Mouse (Mus musculus) CH12.LX (cell line): ENCODE measurements around the gene Zbtb8os. TPM values are rescaled to one million over a fixed set of nuclear protein-coding genes. Genes with fewer than 3 reads are reported as not detected.

Experiments
- DNase-seq: peaks from one replicate; pipeline ENCODE4 v3.0.0-alpha.2; 2013; ENCODE audit errors: extremely low read depth
- H3K27ac ChIP-seq: 2 replicates; pipeline ENCODE4 v1.5.1; 2012; ENCODE audit warnings: low read depth, mild to moderate bottlenecking, control low read depth, moderate library complexity; ENCODE audit not compliant: insufficient read depth
- H3K27me3 ChIP-seq: replicated peaks from 2 replicates; pipeline ENCODE3; 2012; ENCODE audit warnings: inconsistent platforms
- H3K36me3 ChIP-seq, 2 experiments: replicated peaks in 1 of 2; 2 replicates each; pipeline versions ENCODE3 to v1.6.1; 2012; ENCODE audit warnings: inconsistent platforms in 1 of 2, low read length in 1 of 2, mild to moderate bottlenecking in 1 of 2, mixed read lengths in 1 of 2, moderate library complexity in 1 of 2; ENCODE audit not compliant: control insufficient read depth in 1 of 2, insufficient read depth in 1 of 2
- H3K4me1 ChIP-seq, 2 experiments: 2 replicates each; pipeline ENCODE4 v1.6.1; 2012; ENCODE audit warnings: inconsistent platforms in 1 of 2, moderate library complexity in 1 of 2; ENCODE audit not compliant: insufficient read depth in 2 of 2, control insufficient read depth in 1 of 2
- H3K4me2 ChIP-seq: 2 replicates; pipeline ENCODE4 v1.6.1; 2012; ENCODE audit warnings: low read depth, mild to moderate bottlenecking, control low read depth; ENCODE audit not compliant: poor library complexity, insufficient read depth, severe bottlenecking
- H3K4me3 ChIP-seq, 3 experiments: fragments of 150-350 bp in 1 of 3; sonication (generic) in 1 of 3; replicated peaks in 1 of 3; 2 replicates each; pipeline versions ENCODE3 to v1.5.1; 2011 to 2012; ENCODE audit warnings: low read depth in 2 of 3, low read length in 2 of 3, mild to moderate bottlenecking in 2 of 3, moderate library complexity in 2 of 3, control low read depth in 1 of 3, improper control_type of control experiment in 1 of 3, inconsistent platforms in 1 of 3, mixed read lengths in 1 of 3; ENCODE audit not compliant: poor library complexity in 1 of 3
- H3K79me2 ChIP-seq: replicated peaks from 2 replicates; pipeline ENCODE4 v1.6.1; 2012; ENCODE audit warnings: mild to moderate bottlenecking, moderate library complexity; ENCODE audit not compliant: control insufficient read depth, poor library complexity, insufficient read depth, severe bottlenecking; ENCODE audit errors: extremely low read depth
- H3K9ac ChIP-seq: 2 replicates; pipeline ENCODE4 v1.6.1; 2012; ENCODE audit warnings: low read depth, mild to moderate bottlenecking, control low read depth, moderate library complexity; ENCODE audit not compliant: insufficient read depth
- H3K9me3 ChIP-seq: replicated peaks from 2 replicates; pipeline ENCODE3; 2012; ENCODE audit warnings: low read length, inconsistent platforms, mixed read lengths
- BHLHE40 ChIP-seq: IDR thresholded peaks from 2 replicates; pipeline ENCODE4 v1.6.1; 2011; ENCODE audit warnings: mild to moderate bottlenecking, low read depth, low read length, improper control_type of control experiment
- E2F4 ChIP-seq: IDR thresholded peaks from 2 replicates; pipeline ENCODE4 v1.6.1; 2011; ENCODE audit warnings: low read depth, low read length, improper control_type of control experiment; ENCODE audit not compliant: insufficient replicate concordance
- ELF1 ChIP-seq: IDR thresholded peaks from 2 replicates; pipeline ENCODE4 v1.6.1; 2014; ENCODE audit warnings: low read depth, mild to moderate bottlenecking, inconsistent platforms, low read length, improper control_type of control experiment
- MAFK ChIP-seq: IDR thresholded peaks from 2 replicates; pipeline ENCODE4 v1.6.1; 2011; ENCODE audit warnings: low read length, improper control_type of control experiment; ENCODE audit not compliant: insufficient replicate concordance
- MAZ ChIP-seq: IDR thresholded peaks from 2 replicates; pipeline ENCODE4 v1.6.1; 2012; ENCODE audit warnings: low read depth, mild to moderate bottlenecking, inconsistent platforms, low read length, improper control_type of control experiment, moderate library complexity
- MEF2A ChIP-seq: IDR thresholded peaks from 2 replicates; pipeline ENCODE4 v1.6.1; 2014; ENCODE audit warnings: low read depth, mild to moderate bottlenecking, inconsistent platforms, low read length, improper control_type of control experiment, borderline replicate concordance
- NELFE ChIP-seq: IDR thresholded peaks from 2 replicates; pipeline ENCODE4 v1.6.1; 2011; ENCODE audit warnings: low read depth, low read length, improper control_type of control experiment
- NRF1 ChIP-seq: IDR thresholded peaks from 2 replicates; pipeline ENCODE4 v1.6.1; 2014; ENCODE audit warnings: low read depth, mild to moderate bottlenecking, inconsistent platforms, low read length, improper control_type of control experiment, moderate library complexity
- PAX5 ChIP-seq: IDR thresholded peaks from 2 replicates; pipeline ENCODE4 v1.6.1; 2012; ENCODE audit warnings: low read length, inconsistent platforms, mixed read lengths
- SIN3A ChIP-seq: IDR thresholded peaks from 2 replicates; pipeline ENCODE4 v1.6.1; 2012; ENCODE audit warnings: low read length, improper control_type of control experiment, inconsistent platforms
- SMC3 ChIP-seq: IDR thresholded peaks from 2 replicates; pipeline ENCODE4 v1.6.1; 2011; ENCODE audit warnings: low read depth, low read length, improper control_type of control experiment
- TBP ChIP-seq: conservative IDR thresholded peaks from 2 replicates; pipeline ENCODE4 v1.6.1; 2011; ENCODE audit warnings: low read depth, low read length, improper control_type of control experiment
- TCF12 ChIP-seq: IDR thresholded peaks from 2 replicates; pipeline ENCODE4 v1.6.1; 2014; ENCODE audit warnings: low read depth, mild to moderate bottlenecking, inconsistent platforms, low read length, improper control_type of control experiment
- UBTF ChIP-seq: IDR thresholded peaks from 2 replicates; pipeline ENCODE4 v1.6.1; 2012; ENCODE audit warnings: low read depth, mild to moderate bottlenecking, inconsistent platforms, low read length, improper control_type of control experiment, moderate library complexity
- ZMIZ1 ChIP-seq: IDR thresholded peaks from 2 replicates; pipeline ENCODE4 v1.6.1; 2012; ENCODE audit warnings: low read depth, mild to moderate bottlenecking, inconsistent platforms, low read length, improper control_type of control experiment
- dilution Hi-C: fragments of 300-500 bp; cut with MboI; formaldehyde crosslinking; loops from 2 replicates; pipeline ENCODE4 v1.14.3; 2020; ENCODE audit warnings: low sequenced_read_pairs; ENCODE audit not compliant: extremely low pct_unique_long_range_greater_than_20kb, extremely low pct_ligation_motif_present
- in situ Hi-C: fragments of 300-500 bp; cut with MboI; formaldehyde crosslinking; loops from 3 replicates; pipeline ENCODE4 v1.14.3; 2019; ENCODE audit warnings: low sequenced_read_pairs, low pct_ligation_motif_present, low pct_unique_long_range_greater_than_20kb, mixed read lengths
- polyA plus RNA-seq: library from polyadenylated mRNA; unstranded; fragments of >175 nt; gene quantifications from 2 replicates; pipeline ENCODE4 v1.2.1, GENCODE M21; 2012; ENCODE audit warnings: low read depth; ENCODE audit not compliant: insufficient read length
- total RNA-seq, 2 experiments: library from RNA; depleted of rRNA; stranded (reverse); fragments of 300-350 nt in 1 of 2; fragments of >200 nt in 1 of 2; gene quantifications; 2 replicates each; pipeline ENCODE4 v1.2.3; 2012 to 2014

Zbtb8os gene
- total and polyA plus RNA-seq, 3 experiments: 104 to 135 (median 134) TPM

DNA sequence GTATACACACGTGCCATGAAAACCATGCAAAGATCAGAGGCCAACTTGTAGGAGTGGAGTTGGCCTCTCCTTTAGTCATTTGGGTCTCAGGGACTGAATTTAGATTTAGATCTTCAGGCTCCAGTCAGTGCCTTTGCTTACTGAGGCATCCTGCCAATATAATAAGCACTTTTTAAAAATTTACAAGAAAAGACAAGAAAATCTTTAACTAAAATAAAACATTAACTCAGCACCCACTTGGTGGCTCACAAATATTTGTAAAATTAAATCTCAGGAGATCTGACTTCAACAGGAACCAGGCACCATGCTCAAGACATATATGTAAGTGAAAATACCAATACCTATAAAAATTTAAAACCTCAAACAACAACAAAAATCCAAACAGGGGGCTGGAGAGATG is 14.6 kb upstream of the Zbtb8os start:
- dilution Hi-C loops: no loop called here
- Histone ChIP-seq H3K27ac (no peak overlapping the region), H3K4me1 (peaks cover 2 to 6% of the 10 kb centered on the region in 2 experiments; a peak in 2 of 4 replicates), H3K9ac (no peak overlapping the region), H3K36me3 (peaks cover 32 to 76% of the 10 kb centered on the region in 2 experiments), H3K4me2 (no peak overlapping the region), H3K27me3 (no peaks in the 10 kb centered on the region), H3K4me3 (no peak overlapping the region), H3K9me3 (no peaks in the 10 kb centered on the region), H3K79me2 (peaks cover 27% of the 10 kb centered on the region)
- in situ Hi-C loops: no loop called here
- no peak for TF ChIP-seq E2F4
- no peak for TF ChIP-seq BHLHE40
- no peak for TF ChIP-seq SIN3A
- no peak for TF ChIP-seq ELF1
- TF ChIP-seq TBP: no peak
- no peak for TF ChIP-seq NRF1
- no peak for TF ChIP-seq MEF2A
- TF ChIP-seq TCF12: no peak
- no peak for TF ChIP-seq MAZ
- TF ChIP-seq SMC3: no peak
- no peak for TF ChIP-seq UBTF
- TF ChIP-seq NELFE: no peak
- TF ChIP-seq ZMIZ1: no peak
- DNase-seq: no peak

GRCm38 (mm10) chr4:129322042-129322441 is 13.5 kb upstream of the Zbtb8os start:
- in situ Hi-C loops: no loop called here
- Histone ChIP-seq H3K27ac (no peak overlapping the region), H3K9ac (no peak overlapping the region), H3K4me2 (no peak overlapping the region), H3K4me3 (no peak overlapping the region), H3K79me2 (peaks cover 33% of the 10 kb centered on the region), H3K9me3 (no peaks in the 10 kb centered on the region), H3K27me3 (no peaks in the 10 kb centered on the region), H3K36me3 (peaks cover 35 to 76% of the 10 kb centered on the region in 2 experiments), H3K4me1 (peaks cover 2 to 6% of the 10 kb centered on the region in 2 experiments; a peak in 2 of 4 replicates)
- dilution Hi-C loops: no loop called here
- DNase-seq: no peak
- TF ChIP-seq MAFK (no peak), MEF2A (no peak), ELF1 (no peak)

DNA sequence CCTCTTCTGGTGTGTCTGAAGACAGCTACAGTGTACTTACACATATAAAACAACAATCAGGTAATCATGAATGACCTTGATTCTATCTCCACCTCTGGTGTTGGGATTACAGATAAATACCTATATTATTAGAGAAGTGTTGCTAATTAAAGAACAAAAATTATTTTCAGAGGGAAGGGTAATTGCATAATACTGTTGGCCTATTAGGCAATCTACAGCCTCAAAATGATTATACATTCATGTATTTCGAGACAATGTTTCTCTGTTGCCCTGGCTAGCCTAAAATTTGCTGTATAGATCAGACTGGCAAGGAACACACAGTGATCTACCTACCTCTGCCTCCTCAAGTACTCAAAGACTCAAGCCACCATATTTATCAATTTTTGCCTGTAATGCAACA is 12.0 kb upstream of the Zbtb8os start:
- Histone ChIP-seq H3K79me2 (peaks cover 38% of the 10 kb centered on the region), H3K9ac (no peak overlapping the region), H3K4me1 (peaks cover 2 to 6% of the 10 kb centered on the region in 2 experiments; a peak in 2 of 4 replicates), H3K9me3 (no peaks in the 10 kb centered on the region), H3K36me3 (peaks cover 37 to 76% of the 10 kb centered on the region in 2 experiments), H3K4me2 (no peak overlapping the region), H3K27ac (no peak overlapping the region), H3K4me3 (no peak overlapping the region), H3K27me3 (no peaks in the 10 kb centered on the region)
- dilution Hi-C loops: no loop called here
- DNase-seq: no peak
- no peak for TF ChIP-seq PAX5
- in situ Hi-C loops: no loop called here
